Mouse (Mus musculus) monocyte, adult 5-6 weeks (primary cell): ENCODE results near the gene Mbd3. TPM values are rescaled to one million over a fixed set of nuclear protein-coding genes. Genes with fewer than 3 reads are reported as not detected.

ENCODE experiments used
- ATAC-seq: fragments of 153-309, 156-312 bp; replicated peaks from 2 replicates; pipeline ENCODE4 v1.8.0; 2017; ENCODE audit warnings: mild to moderate bottlenecking; ENCODE audit not compliant: low TSS enrichment, insufficient number of reproducible peaks, severe bottlenecking, poor library complexity, low FRiP score
- total RNA-seq: library from RNA; stranded (forward); fragments of 200-1000, 200-491, 200-594 nt; gene quantifications from 3 replicates; pipeline ENCODE4 v1.2.3, GENCODE M21; 2017

Gene Mbd3
- total RNA-seq, 1 experiment from 2014 or later, result 18.6 TPM

- ATAC-seq, result no peak; the same call in 1 of the 2 replicates
These were observed 788 bp upstream of the Mbd3 start for GRCm38 (mm10) chr10:80399973-80400703.

DNA sequence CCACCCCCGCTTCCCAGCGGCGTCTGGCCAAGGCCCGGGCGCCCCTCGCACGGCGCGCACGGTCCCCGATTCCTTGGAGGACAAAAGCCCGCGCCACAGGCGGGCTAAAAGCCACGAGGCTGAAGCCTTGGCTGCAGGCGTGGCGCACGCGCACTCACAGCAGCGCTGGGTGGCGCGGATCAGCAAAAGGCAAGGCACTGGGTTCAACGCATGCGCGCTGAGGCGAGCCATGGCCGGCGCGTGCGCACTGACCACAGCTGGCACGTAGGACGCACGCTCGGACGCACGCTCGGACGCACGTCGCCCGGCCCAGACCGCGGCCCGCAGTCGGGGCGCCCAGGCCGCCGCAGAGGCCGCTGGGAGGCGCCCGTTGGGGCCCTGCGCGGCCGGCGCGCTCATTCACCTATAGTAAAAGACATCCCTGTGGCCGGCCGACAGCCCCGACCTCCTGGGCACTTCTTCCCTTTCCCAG is 595 bp downstream of the Mbd3 start:
- peak; percentile 48 for ATAC-seq

DNA sequence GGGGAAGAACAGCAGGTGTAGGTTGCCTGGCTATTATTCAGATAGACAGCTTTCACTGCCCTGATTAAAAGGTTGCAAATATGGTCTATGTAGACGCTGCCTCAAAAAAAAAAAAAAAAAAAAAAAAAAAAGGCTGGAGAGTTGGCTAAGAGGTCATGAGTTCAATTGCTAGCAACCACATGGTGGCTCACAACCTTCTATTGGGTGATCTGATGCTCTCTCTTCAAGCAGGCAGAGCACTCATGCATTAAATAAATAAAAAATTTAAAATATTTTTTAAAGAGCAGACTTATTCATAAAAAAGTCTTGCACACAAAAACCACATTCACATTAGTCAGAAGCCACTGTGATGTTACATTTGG is 1.2 kb downstream of the Mbd3 start:
- ATAC-seq, result no peak

DNA sequence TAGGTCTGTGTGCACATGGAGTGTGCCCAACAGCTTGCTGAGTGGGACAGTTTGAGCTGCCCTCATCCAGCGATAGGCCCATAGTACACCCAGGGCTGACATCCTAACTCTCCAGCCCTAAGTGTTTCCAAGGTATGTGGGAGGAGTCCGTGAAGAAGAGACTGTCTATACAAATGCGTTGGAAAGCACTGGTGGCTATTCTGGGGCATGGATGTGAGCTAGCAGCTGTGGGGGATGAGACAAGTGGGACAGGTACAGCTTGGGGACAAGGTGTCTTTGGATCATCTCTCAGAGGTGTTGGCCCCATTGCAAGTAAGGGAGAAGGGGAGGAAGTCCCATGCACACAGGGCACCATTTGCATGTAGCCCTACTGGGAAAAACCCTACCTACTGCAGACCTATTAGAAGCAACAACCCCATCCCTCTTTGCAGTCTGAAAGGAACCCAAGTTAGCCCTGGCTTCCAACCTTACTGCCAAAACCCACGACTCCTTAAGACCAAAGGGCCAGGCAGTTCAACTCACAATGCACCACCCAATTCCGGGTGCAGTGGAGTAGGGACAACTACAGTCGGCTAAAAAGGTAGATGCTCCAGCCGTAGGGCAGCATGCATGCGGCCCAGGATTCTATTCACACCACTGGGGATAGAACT is 1.7 kb downstream of the Mbd3 start:
- ATAC-seq, result no peak

DNA sequence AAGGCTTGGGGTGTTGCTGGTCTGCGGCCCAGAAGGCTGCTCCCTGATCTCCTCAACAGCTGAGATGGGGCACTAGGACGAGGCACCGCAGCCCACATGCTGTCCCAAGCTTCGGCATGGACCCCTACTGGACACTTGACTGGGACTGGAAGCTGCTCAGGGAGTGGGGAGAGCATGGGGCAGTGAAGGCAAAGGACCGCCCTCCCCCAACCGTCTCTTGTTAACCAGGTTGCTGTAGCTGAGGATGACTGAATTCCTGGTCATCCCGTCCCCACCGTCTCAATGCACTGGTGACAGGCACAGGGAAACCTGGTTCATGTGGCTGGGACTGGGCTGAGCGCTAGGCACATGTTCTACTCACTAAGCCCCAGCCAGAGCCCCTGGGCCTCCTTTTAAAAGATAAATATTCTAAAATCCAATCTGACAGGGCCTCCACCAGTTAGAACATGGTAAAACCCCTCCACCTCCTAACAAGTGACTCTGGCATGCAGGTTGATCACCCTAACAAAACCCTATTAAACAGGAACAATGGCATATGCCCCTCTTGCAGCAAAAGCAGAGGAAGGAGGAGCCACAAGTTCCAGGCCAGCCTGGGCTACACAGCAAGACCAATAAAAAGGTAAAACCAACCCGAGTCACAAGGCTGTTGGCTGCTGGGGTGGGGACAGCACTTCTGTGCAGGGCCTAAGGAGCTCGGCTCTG is 2.4 kb downstream of the Mbd3 start:
- ATAC-seq, result no peak

DNA sequence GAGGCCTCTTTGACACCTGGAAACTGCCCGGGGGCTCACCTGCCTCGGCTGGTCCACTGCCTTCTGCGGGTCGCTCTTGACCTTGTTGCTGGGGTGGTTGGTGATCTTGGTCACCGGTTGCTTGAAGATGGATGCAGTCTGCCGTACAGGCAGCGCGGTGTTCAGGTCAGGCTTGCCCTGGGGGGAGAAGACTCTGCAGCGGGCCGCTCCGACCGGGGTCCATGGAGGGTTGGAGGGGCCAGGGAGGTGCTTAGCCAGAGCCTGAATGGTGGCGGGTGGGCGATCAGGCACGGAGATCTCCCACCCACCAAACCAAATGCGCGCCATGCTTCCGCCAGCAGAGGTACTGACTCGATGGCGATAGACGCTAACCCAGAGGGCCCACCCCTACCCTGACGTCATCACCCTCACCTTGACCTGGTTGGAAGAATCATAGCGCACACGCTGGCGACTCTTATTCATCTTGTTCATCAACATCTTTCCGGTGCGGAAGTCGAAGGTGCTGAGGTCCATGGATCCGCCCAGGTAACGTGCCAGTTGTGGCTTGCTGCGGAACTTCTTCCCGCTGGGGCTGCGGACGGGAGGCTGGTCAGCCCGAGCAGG is 4.2 kb downstream of the Mbd3 start:
- ATAC-seq, result no peak

- ATAC-seq, result no peak
These were observed 6.7 kb downstream of the Mbd3 start for GRCm38 (mm10) chr10:80392687-80393086.

DNA sequence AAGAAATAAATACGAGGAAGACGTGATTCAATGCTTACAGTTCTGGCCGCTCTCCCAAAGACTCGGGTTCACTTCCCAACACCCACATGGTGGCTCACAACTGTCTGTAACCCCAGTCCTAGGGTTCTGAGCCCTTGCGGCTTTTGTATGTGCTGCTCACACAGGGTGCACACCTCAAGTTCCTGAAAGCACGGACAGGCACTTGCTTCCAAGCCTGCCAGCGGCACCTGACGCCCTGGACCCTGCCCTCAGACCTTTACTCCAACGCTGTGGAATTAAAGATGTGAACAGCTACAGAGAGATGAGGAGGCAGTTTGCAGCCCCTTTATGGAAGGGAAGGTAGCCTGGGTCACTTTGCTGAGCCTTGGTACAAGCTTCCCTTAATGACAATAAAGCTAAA is 8.7 kb downstream of the Mbd3 start:
- no peak for ATAC-seq

GRCm38 (mm10) chr10:80389185-80389708 is 10.1 kb downstream of the Mbd3 start:
- ATAC-seq, result no peak

GRCm38 (mm10) chr10:80388731-80389130 is 10.6 kb downstream of the Mbd3 start:
- no peak for ATAC-seq

DNA sequence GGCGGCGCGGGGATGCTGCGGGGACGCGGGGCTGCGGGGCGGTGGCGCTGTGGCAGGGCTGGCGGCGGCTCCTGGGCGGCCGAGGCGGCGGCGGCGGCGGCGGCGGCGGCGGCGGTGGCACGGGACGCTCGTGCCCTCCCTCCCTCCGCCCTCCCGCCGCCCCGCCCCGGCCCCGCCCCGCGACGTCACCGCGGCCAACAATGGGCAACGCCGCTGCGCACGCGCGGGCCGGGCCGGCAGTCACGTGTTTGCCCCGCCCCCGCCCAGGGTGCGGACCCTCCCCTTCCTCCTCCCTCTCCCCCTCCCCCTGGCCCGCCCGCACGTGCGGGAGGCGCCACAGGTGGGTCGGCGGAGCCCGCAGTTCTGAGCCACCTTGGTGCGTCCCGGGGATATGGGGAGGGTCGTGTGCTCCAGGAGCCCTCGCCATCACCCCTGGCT is 11.8 kb downstream of the Mbd3 start, which contains the start of gene Mex3d:
Mex3d (minus strand) TSS at position 138 of the 438 bp plus-strand sequence.
- no peak for ATAC-seq

DNA sequence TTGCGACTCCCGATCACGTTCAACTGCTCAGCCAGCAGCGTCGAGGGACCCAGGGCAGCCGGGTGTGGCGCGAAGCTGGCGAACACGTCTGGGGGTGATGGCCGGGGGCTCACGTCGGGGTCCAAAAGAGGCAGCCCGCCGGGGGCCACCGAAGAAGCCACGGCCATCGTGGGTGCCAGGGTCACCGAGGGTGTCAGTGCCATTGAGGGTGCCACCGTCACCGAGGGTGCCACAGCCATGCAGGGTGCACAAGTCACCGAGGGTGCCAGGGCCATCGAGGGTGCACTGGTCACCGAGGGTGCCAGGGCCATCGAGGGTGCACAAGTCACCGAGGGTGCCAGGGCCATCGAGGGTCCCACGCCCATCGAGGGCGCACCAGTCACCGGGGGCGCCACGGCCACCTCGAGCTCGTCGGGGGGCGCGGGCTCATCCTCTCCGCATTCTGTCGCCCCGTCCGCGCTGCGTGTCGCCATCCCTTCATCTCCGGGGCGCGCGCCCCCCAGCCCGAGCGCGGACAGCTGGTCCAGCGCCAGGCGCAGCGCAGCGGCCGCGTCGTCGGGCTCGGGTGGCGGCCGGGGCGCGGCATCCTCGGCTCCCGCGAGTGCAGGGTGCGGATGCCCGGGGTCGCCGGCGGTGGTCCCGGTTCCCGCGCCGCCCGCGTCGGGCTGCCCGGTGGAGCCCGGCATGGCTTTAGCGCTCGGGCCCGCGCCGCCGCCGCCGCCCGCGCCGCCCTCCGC is 12.4 kb downstream of the Mbd3 start:
- ATAC-seq, result no peak

DNA sequence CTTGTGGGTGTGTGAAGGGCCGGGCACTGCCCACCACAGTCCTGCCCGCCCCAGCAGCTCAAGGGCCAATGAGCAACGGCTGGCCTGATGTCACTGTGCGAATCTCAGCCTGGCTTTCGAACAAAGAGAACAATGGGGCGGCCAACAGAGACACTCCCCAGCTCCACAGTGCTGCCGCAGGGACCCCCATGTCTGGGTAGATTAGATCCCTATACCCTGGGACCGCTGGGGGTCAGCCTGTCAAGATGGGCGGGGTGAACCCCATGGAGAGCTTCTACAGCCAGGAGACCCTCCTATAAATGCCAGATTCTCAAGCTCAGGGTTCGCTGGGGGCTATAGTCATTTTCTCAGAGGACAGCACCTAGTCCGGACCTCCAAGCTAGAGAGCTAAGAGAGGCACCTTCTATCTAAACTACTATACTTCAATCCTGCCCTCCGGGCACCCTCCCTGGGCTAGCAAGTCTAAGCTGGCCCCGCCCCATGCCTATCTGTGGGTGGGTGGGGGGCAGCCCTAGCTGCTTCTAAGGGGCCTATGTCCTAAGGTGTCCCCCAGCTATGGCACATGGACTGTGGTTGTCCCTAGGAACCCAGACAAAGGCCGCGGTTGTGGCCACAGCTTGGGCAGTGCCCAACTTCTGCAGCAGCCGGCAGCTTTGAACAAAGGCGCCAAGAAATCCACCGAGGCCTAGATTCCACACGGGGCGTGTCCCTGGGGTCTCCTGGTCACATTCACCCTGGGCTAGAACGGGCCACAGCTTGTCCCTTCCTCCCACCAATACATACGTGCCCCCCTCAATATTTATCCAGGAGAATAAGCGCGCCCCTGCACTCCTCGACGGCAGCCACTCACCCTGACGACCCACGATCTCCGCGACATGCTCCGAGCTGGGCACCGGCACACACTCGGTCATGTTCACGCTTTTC is 13.3 kb downstream of the Mbd3 start:
- no peak for ATAC-seq

DNA sequence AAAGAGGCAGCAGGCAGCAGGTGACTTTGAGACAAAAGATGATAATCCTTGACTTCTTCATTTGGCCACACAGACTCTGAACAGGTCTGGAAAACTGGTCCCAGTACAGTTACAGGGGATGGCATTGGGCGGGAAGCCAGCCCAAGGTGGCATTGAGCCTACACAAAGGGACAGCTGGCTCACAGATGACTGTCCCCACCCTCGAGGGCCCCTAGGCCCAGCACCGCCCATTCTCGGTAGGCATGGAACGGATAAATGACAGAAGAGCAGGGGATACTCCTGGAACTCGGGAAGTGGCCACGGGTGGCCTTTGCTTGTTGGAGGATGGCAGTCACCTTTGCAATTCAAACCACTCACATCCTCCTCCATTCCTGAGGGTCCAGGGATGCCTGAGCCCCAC is 14.0 kb downstream of the Mbd3 start:
- ATAC-seq, result no peak

- no peak for ATAC-seq
These were observed 14.6 kb downstream of the Mbd3 start for GRCm38 (mm10) chr10:80384709-80385108.

- no peak for ATAC-seq
These were observed 15.2 kb downstream of the Mbd3 start for GRCm38 (mm10) chr10:80384115-80384639.

DNA sequence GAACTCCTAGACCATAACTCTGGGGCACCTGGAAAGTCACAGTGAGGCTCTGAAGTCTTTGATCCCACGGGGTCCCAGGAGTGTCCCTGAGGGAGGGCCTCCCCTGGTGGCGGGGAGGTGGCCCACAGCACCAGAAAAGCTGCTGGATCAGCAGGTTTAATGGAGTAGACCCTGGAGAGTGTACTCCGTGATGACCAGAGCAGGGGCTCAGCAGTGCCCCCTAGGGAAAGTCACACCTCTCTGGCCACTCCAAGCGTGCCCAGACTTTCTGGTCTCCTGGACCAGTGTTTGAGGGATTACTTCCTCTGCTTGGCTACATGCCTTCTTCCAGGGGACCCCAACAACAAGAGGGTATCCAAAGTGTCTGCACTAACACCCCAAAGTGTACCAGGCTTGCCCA is 15.9 kb downstream of the Mbd3 start:
- no peak for ATAC-seq
